In the genomic region with DNA sequence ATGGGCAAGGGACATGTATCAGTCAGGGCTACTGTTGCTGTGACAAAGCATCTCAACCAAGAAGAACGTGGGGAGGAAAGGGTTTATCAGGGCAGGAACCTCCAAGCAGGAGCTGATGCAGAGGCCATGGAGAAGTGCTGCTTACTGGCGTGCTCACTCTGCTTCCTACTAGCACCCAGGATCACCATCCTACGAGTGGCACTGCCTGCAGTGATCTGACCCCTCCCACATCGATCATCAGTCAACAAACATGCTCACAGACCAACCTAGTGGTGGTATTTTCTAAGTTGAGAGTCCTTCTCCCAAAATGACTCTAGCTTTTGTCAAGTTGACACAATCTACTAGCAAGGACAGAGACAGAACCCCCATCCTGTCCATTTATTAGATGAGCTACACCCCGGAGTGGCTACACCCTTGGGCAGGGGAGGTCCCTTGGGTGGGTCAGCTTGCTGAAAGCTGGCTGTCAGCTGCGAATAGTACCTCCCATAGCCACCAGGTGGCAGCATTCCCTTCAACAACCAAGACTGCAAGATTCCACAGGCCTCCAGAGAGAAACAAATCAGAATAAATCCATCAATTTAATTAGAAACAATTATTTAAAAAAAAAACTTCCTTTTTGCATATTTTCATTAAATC, we compare ENCODE assay signal across 9 mouse cellular contexts.
DNase-seq lines count a peak whose midpoint lies in the region; ATAC-seq and TF ChIP-seq lines count a peak whose summit lies in the region.
"Had no signal": no experiment of that assay in that cellular context is flagged by ENCODE, and none has a peak within 500 bp of the region (broad histone marks: within the 10 kb centered on the region; RNA-seq: fewer than 3 reads in every experiment).

No protein-coding gene starts in this region.

- peak; percentile 67 for DNase-seq in layer of hippocampus, adult 11-12 months (ENCODE audit: low spot score)
- DNase-seq in layer of hippocampus, adult 9-10 months (ENCODE audit: low spot score): no peak
- DNase-seq in gastrocnemius, postnatal 14 days: peak; percentile 64
- peak; percentile 60 to 67 for DNase-seq in left cerebral cortex, postnatal 25 days (ENCODE audit: low spot score in 2 of 2)
- peak; percentile 11 to 60 for DNase-seq in spleen, adult 18-20 months

- H3K4me3 ChIP-seq in cortical plate, adult 2 months (ENCODE audit: insufficient read depth, low read length): no peak overlapping the region
- no peak overlapping the region for H3K4me3 ChIP-seq in intestine, embryonic 15.5 days (replicated peaks)
- H3K4me3 ChIP-seq in midbrain, embryonic 15.5 days: no peak overlapping the region

- H3K27ac ChIP-seq in cortical plate, adult 2 months (ENCODE audit: insufficient read depth, low read length): no peak overlapping the region
- H3K27ac ChIP-seq in intestine, embryonic 15.5 days: no peak overlapping the region
- no peak overlapping the region for H3K27ac ChIP-seq in midbrain, embryonic 15.5 days
- H3K27ac ChIP-seq: stomach, embryonic 15.5 days had no signal

- TF ChIP-seq CTCF in cortical plate, adult 2 months (IDR thresholded peaks at IDR 0.05; ENCODE audit: extremely low read depth, insufficient read depth, low read length): peak; percentile 73

- no peaks in the 10 kb centered on the region for H3K36me3 ChIP-seq in intestine, embryonic 15.5 days
- no peaks in the 10 kb centered on the region for H3K36me3 ChIP-seq in midbrain, embryonic 15.5 days (replicated peaks)
- H3K36me3 ChIP-seq: stomach, embryonic 15.5 days had no signal

- 41% methylated on average over 6 of the region's 6 CpGs for WGBS in intestine, embryonic 15.5 days
- whole genome bisulfite sequencing in midbrain, embryonic 15.5 days: 47% methylated on average over 6 of the region's 6 CpGs

- no peak overlapping the region for H3K4me2 ChIP-seq in intestine, embryonic 15.5 days (replicated peaks)
- no peak overlapping the region for H3K4me2 ChIP-seq in midbrain, embryonic 15.5 days

- no peak overlapping the region for H3K9ac ChIP-seq in intestine, embryonic 15.5 days
- H3K9ac ChIP-seq in midbrain, embryonic 15.5 days: no peak overlapping the region
- H3K9ac ChIP-seq: stomach, embryonic 15.5 days had no signal

- H3K4me1 ChIP-seq in cortical plate, adult 2 months (ENCODE audit: control insufficient read depth, insufficient read depth, low read length): no peaks in the 10 kb centered on the region
- no peaks in the 10 kb centered on the region for H3K4me1 ChIP-seq in intestine, embryonic 15.5 days (replicated peaks)
- H3K4me1 ChIP-seq in midbrain, embryonic 15.5 days: peaks cover 8% of the 10 kb centered on the region
- H3K4me1 ChIP-seq: stomach, embryonic 15.5 days had no signal

- peak; percentile 42 for ATAC-seq in intestine, embryonic 15.5 days
- ATAC-seq in midbrain, embryonic 15.5 days (replicated peaks): peak; percentile 75

- H3K9me3 ChIP-seq in intestine, embryonic 15.5 days: no peaks in the 10 kb centered on the region
- no peaks in the 10 kb centered on the region for H3K9me3 ChIP-seq in midbrain, embryonic 15.5 days
- H3K9me3 ChIP-seq: stomach, embryonic 15.5 days had no signal

- intact Hi-C loops in gastrocnemius, postnatal 14 days (cut with DNase I; ENCODE audit: low total_unique reads): loop anchor here (2.0 kb wide), 1 partner anchor 143 kb away; no protein-coding TSS in a partner anchor
- intact Hi-C loops in left cerebral cortex, postnatal 25 days (cut with DNase I): loop anchor here (10.0 kb wide), 1 partner anchor 657 kb away; no protein-coding TSS in a partner anchor

- TF ChIP-seq POLR2A in cortical plate, adult 2 months (IDR thresholded peaks at IDR 0.05; ENCODE audit: extremely low read depth, insufficient read depth, low read length): no peak

- H3K27me3 ChIP-seq in intestine, embryonic 15.5 days (replicated peaks): no peaks in the 10 kb centered on the region
- 0 out of 2 replicates have a peak, but pooled peaks cover 11% of the 10 kb centered on the region for H3K27me3 ChIP-seq in midbrain, embryonic 15.5 days (replicated peaks)
- H3K27me3 ChIP-seq: stomach, embryonic 15.5 days had no signal
